Mouse (Mus musculus): ENCODE data around the gene 4930572O03Rik. TPM values are rescaled to one million over a fixed set of nuclear protein-coding genes. Genes with fewer than 3 reads are reported as not detected.
A peak's percentile ranks its signal among the peaks of the same experiment; 100 is the strongest.
"Not testable (repeated sequence)": the region's sequence is repeated elsewhere in the genome, so short reads cannot be mapped to it uniquely, and the experiment has no call there.

The 4930572O03Rik gene
- total RNA-seq (2014; rRNA removed) = not detected in 2 replicates
- not detected in 2 replicates for polyA plus RNA-seq (2015; fragmentation: Nextera tagmentation; extraction: Ambion mirVana)

GRCm38 (mm10) chr5:15656959-15657358, at the start of gene 4930572O03Rik:
Gene 4930572O03Rik, minus strand, starts transcription at chr5:15657059.
- not testable (repeated sequence) for H3K9me3 ChIP-seq (ENCODE audit: low read length); H3K4me1 ChIP-seq (ENCODE audit: insufficient read depth, low read length); ATAC-seq; H3K27ac ChIP-seq; H3K9ac ChIP-seq (replicated peaks; ENCODE audit: low read length); H3K4me2 ChIP-seq (ENCODE audit: low read depth, low read length); H3K4me3 ChIP-seq (ENCODE audit: low read length); DNase-seq (ENCODE audit: low spot score); H3K27me3 ChIP-seq (ENCODE audit: insufficient read depth, low read length); H3K36me3 ChIP-seq (ENCODE audit: insufficient read depth, low read length)
- WGBS = 68% methylated on average over 1 of the region's 1 CpGs

- not testable (repeated sequence) for H3K9ac ChIP-seq (replicated peaks; ENCODE audit: low read length); H3K4me2 ChIP-seq (ENCODE audit: low read depth, low read length); H3K27me3 ChIP-seq (ENCODE audit: insufficient read depth, low read length); H3K9me3 ChIP-seq (ENCODE audit: low read length); H3K36me3 ChIP-seq (ENCODE audit: insufficient read depth, low read length); H3K27ac ChIP-seq; H3K4me3 ChIP-seq (ENCODE audit: low read length); ATAC-seq; H3K4me1 ChIP-seq (ENCODE audit: insufficient read depth, low read length)
- 25% methylated on average over 5 of the region's 5 CpGs for WGBS
- peak; percentile 12 for DNase-seq (ENCODE audit: low spot score)
- peak; percentile 50 for TF ChIP-seq CTCF (IDR thresholded peaks at IDR 0.05; ENCODE audit: low read depth)
These were observed 46.0 kb upstream of the 4930572O03Rik start for GRCm38 (mm10) chr5:15702891-15703290.

GRCm38 (mm10) chr5:15697719-15698118, 40.9 kb upstream of the 4930572O03Rik start:
- WGBS = 47% methylated on average over 2 of the region's 2 CpGs
- not testable (repeated sequence) for ATAC-seq; H3K9me3 ChIP-seq (ENCODE audit: low read length); H3K4me2 ChIP-seq (ENCODE audit: low read depth, low read length); H3K27ac ChIP-seq; H3K4me1 ChIP-seq (ENCODE audit: insufficient read depth, low read length); H3K9ac ChIP-seq (replicated peaks; ENCODE audit: low read length); H3K27me3 ChIP-seq (ENCODE audit: insufficient read depth, low read length); H3K4me3 ChIP-seq (ENCODE audit: low read length); H3K36me3 ChIP-seq (ENCODE audit: insufficient read depth, low read length); DNase-seq (ENCODE audit: low spot score)

- not testable (repeated sequence) for H3K36me3 ChIP-seq (ENCODE audit: insufficient read depth, low read length); H3K27ac ChIP-seq; H3K9me3 ChIP-seq (ENCODE audit: low read length); ATAC-seq; DNase-seq (ENCODE audit: low spot score); H3K4me2 ChIP-seq (ENCODE audit: low read depth, low read length); H3K4me1 ChIP-seq (ENCODE audit: insufficient read depth, low read length); H3K4me3 ChIP-seq (ENCODE audit: low read length); H3K9ac ChIP-seq (replicated peaks; ENCODE audit: low read length); H3K27me3 ChIP-seq (ENCODE audit: insufficient read depth, low read length)
- 82% methylated on average over 4 of the region's 4 CpGs for whole genome bisulfite sequencing
These were observed 35.0 kb upstream of the 4930572O03Rik start for GRCm38 (mm10) chr5:15691849-15692248.

- H3K9me3 ChIP-seq (ENCODE audit: low read length); H3K4me1 ChIP-seq (ENCODE audit: insufficient read depth, low read length); H3K4me3 ChIP-seq (ENCODE audit: low read length); H3K9ac ChIP-seq (replicated peaks; ENCODE audit: low read length); H3K27ac ChIP-seq; H3K27me3 ChIP-seq (ENCODE audit: insufficient read depth, low read length); DNase-seq (ENCODE audit: low spot score); H3K36me3 ChIP-seq (ENCODE audit: insufficient read depth, low read length); H3K4me2 ChIP-seq (ENCODE audit: low read depth, low read length): not testable (repeated sequence)
- ATAC-seq = 0 out of 2 replicates have a peak, but pooled peaks have one; percentile 19
- WGBS = 75% methylated on average over 4 of the region's 4 CpGs
These were observed 34.0 kb upstream of the 4930572O03Rik start for GRCm38 (mm10) chr5:15690822-15691221.

GRCm38 (mm10) chr5:15689659-15690213, 32.9 kb upstream of the 4930572O03Rik start:
- not testable (repeated sequence) for H3K27ac ChIP-seq; H3K4me2 ChIP-seq (ENCODE audit: low read depth, low read length); H3K4me1 ChIP-seq (ENCODE audit: insufficient read depth, low read length); H3K9me3 ChIP-seq (ENCODE audit: low read length); H3K9ac ChIP-seq (replicated peaks; ENCODE audit: low read length); H3K4me3 ChIP-seq (ENCODE audit: low read length); H3K36me3 ChIP-seq (ENCODE audit: insufficient read depth, low read length); H3K27me3 ChIP-seq (ENCODE audit: insufficient read depth, low read length); DNase-seq (ENCODE audit: low spot score)
- peak; percentile 88 for ATAC-seq
- 77% methylated on average over 6 of the region's 6 CpGs for WGBS

GRCm38 (mm10) chr5:15688874-15689658, 32.2 kb upstream of the 4930572O03Rik start:
- not testable (repeated sequence) for H3K9me3 ChIP-seq (ENCODE audit: low read length); H3K27me3 ChIP-seq (ENCODE audit: insufficient read depth, low read length); H3K4me3 ChIP-seq (ENCODE audit: low read length); DNase-seq (ENCODE audit: low spot score); H3K4me2 ChIP-seq (ENCODE audit: low read depth, low read length); H3K27ac ChIP-seq; H3K9ac ChIP-seq (replicated peaks; ENCODE audit: low read length); H3K4me1 ChIP-seq (ENCODE audit: insufficient read depth, low read length); H3K36me3 ChIP-seq (ENCODE audit: insufficient read depth, low read length)
- peak; percentile 79 for ATAC-seq
- WGBS = 59% methylated on average over 4 of the region's 4 CpGs

- H3K9me3 ChIP-seq (ENCODE audit: low read length) = peaks cover 11% of the 10 kb centered on the region
- not testable (repeated sequence) for H3K4me2 ChIP-seq (ENCODE audit: low read depth, low read length); H3K9ac ChIP-seq (replicated peaks; ENCODE audit: low read length); H3K4me3 ChIP-seq (ENCODE audit: low read length); DNase-seq (ENCODE audit: low spot score); H3K4me1 ChIP-seq (ENCODE audit: insufficient read depth, low read length); H3K36me3 ChIP-seq (ENCODE audit: insufficient read depth, low read length); H3K27ac ChIP-seq; H3K27me3 ChIP-seq (ENCODE audit: insufficient read depth, low read length)
- 79% methylated on average over 7 of the region's 10 CpGs for WGBS
- peak; percentile 66 for ATAC-seq
These were observed 24.6 kb upstream of the 4930572O03Rik start for GRCm38 (mm10) chr5:15681301-15682035.

- not testable (repeated sequence) for H3K27me3 ChIP-seq (ENCODE audit: insufficient read depth, low read length); H3K4me2 ChIP-seq (ENCODE audit: low read depth, low read length); H3K27ac ChIP-seq; H3K36me3 ChIP-seq (ENCODE audit: insufficient read depth, low read length); H3K9ac ChIP-seq (replicated peaks; ENCODE audit: low read length); DNase-seq (ENCODE audit: low spot score); H3K4me3 ChIP-seq (ENCODE audit: low read length); H3K4me1 ChIP-seq (ENCODE audit: insufficient read depth, low read length); H3K9me3 ChIP-seq (ENCODE audit: low read length)
- peak; percentile 71 for ATAC-seq
- 70% methylated on average over 13 of the region's 13 CpGs for WGBS
These were observed 23.4 kb upstream of the 4930572O03Rik start for GRCm38 (mm10) chr5:15679980-15680949.
